Comparison of ENCODE assay signal across 8 mouse cellular contexts in the genomic region with DNA sequence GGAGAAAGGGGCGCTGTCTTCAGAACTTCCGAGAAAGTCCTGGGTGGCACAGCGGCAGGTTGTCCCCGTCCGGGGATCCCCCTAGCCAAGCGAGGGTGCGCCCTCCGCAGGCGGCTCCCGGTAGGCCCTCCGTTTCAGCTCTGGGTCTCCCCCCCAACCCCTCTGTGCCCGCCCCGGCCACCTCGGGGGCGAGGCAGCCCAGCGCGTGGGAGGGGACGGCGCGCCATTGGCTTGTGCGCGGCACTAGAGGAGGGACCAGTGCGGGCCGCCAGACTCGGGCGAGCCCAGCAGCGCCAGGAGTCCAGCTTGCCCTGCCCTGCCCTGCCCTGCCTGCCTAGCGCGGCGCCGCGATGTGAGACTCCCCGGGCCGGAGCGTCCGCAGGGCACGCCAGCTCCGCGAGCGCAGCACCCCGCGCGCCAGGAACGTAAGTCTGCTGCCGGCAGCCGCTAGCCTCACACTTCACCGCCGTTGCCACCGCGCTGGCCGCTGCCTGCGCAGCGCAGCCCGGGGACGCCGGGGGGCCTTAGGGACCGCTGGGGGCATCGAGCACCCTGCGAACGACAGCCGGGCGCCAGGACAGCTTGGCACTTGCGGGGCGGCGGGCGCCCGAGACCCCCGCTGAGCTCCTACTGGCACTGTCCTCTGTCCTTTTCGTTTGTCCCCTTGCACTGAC. TPM values are rescaled to one million over a fixed set of nuclear protein-coding genes. Genes with fewer than 3 reads are reported as not detected.
DNase-seq lines count a peak whose midpoint lies in the region; ATAC-seq lines count a peak whose summit lies in the region.

A gene (plus strand): TSS at position 226 of the 674 bp plus-strand sequence.

- H3K27ac ChIP-seq in intestine, embryonic 14.5 days (ENCODE audit: low read depth): peak within 1 kb of the TSS; percentile 44

- intact Hi-C loops in left cerebral cortex, postnatal 36 days (cut with DNase I): no loop called here

- DNase-seq in adrenal gland, adult 8-10 months: peak; percentile 95
- peak; percentile 94 for DNase-seq in embryo, embryonic 11 days
- peak; percentile 61 to 75 for DNase-seq in gastrocnemius, postnatal 4 days (ENCODE audit: low spot score in 2 of 2)
- peak; percentile 91 for DNase-seq in intestine, embryonic 14.5 days (ENCODE audit: low spot score)
- DNase-seq in left cerebral cortex, postnatal 36 days (ENCODE audit: low spot score in 2 of 2): peak; percentile 71 to 72
- peak; percentile 77 for DNase-seq in right cerebral cortex, postnatal 14 days
- peak; percentile 73 for DNase-seq in urinary bladder, postnatal 25 days (ENCODE audit: low spot score)

- H3K9me3 ChIP-seq in intestine, embryonic 14.5 days (ENCODE audit: control insufficient read depth, low read length): no peaks in the 10 kb centered on the region

- no peaks in the 10 kb centered on the region for H3K36me3 ChIP-seq in intestine, embryonic 14.5 days (ENCODE audit: control insufficient read depth, insufficient read depth, low read length)

- peak; percentile 84 for ATAC-seq in intestine, embryonic 14.5 days (replicated peaks; ENCODE audit: low FRiP score, low TSS enrichment, low read depth)
- ATAC-seq in megakaryocyte-erythroid progenitor cell, adult 5-6 weeks (replicated peaks; ENCODE audit: low FRiP score, low TSS enrichment, poor library complexity, severe bottlenecking): peak; percentile 75

- H3K27me3 ChIP-seq in intestine, embryonic 14.5 days (replicated peaks; ENCODE audit: control insufficient read depth, insufficient read depth, low read length): no peaks in the 10 kb centered on the region; the same call in 1 of the 2 replicates

- under 1% methylated on average over 69 of the region's 69 CpGs for WGBS in intestine, embryonic 14.5 days

- peak within 1 kb of the TSS; percentile 46 for H3K9ac ChIP-seq in intestine, embryonic 14.5 days (ENCODE audit: low read length)

- peak within 1 kb of the TSS; percentile 77 for H3K4me2 ChIP-seq in intestine, embryonic 14.5 days (ENCODE audit: low read length)

- peak within 1 kb of the TSS; percentile 68 for H3K4me3 ChIP-seq in intestine, embryonic 14.5 days (ENCODE audit: low read depth, low read length)

- H3K4me1 ChIP-seq in intestine, embryonic 14.5 days (replicated peaks; ENCODE audit: control insufficient read depth, insufficient read depth, low read length): peaks cover 34% of the 10 kb centered on the region

RNA-seq across cellular contexts. Expression of the gene that starts here (rescaled TPM):
- 100 to 1,000 TPM in 2 of 4 experiments, 10 to 100 TPM in 2; 87.6 to 148 (median 97.6) TPM for total RNA-seq in adrenal gland, adult 8-10 months (2022)
- 10 to 100 TPM; 39.8 to 40.1 TPM for total RNA-seq in gastrocnemius, postnatal 4 days (2021)
- polyA plus RNA-seq in intestine, embryonic 14.5 days (2014; fragmentation: Nextera tagmentation; extraction: Ambion mirVana): 53.7 and 58.9 TPM in 2 replicates
- 10 to 100 TPM; 82.3 to 99.8 TPM for total RNA-seq in left cerebral cortex, postnatal 36 days (2021)
- total RNA-seq in megakaryocyte-erythroid progenitor cell, adult 5-6 weeks (2014; fragmentation: Nextera tagmentation): 4.0 and 18.1 TPM in 2 replicates
- 0.19 and 8.1 TPM in 2 replicates for total RNA-seq in megakaryocyte-erythroid progenitor cell, adult 5-6 weeks (2017)

Comparison
In these comparisons a context has a peak if more than half of its experiments do, and no peak if none do; other contexts are left out.
1. Peak in every context shown above with its lines: DNase-seq, ATAC-seq, H3K4me3 ChIP-seq and H3K27ac ChIP-seq.